Mouse (Mus musculus): Measurements from ENCODE around the gene Atp6v0a1.

GRCm38 (mm10) chr11:101057860-101058259 lies 48.6 kb downstream of the Atp6v0a1 start:
- TF ChIP-seq TAL1 (IDR thresholded peaks at IDR 0.05; ENCODE audit: low read length) (no peak), GATA1 (IDR thresholded peaks at IDR 0.05; ENCODE audit: low read length) (no peak)
